Mouse (Mus musculus) CH12.LX (cell line): Measurements from ENCODE around the gene Sipa1l2. TPM values are rescaled to one million over a fixed set of nuclear protein-coding genes. Genes with fewer than 3 reads are reported as not detected.

Source experiments
- DNase-seq: peaks from one replicate; pipeline ENCODE4 v3.0.0-alpha.2; 2013; ENCODE audit errors: extremely low read depth
- H3K27ac ChIP-seq: 2 replicates; pipeline ENCODE4 v1.5.1; 2012; ENCODE audit warnings: low read depth, mild to moderate bottlenecking, control low read depth, moderate library complexity; ENCODE audit not compliant: insufficient read depth
- H3K27me3 ChIP-seq: replicated peaks from 2 replicates; pipeline ENCODE3; 2012; ENCODE audit warnings: inconsistent platforms
- H3K36me3 ChIP-seq, 2 experiments: replicated peaks in 1 of 2; 2 replicates each; pipeline versions ENCODE3 to v1.6.1; 2012; ENCODE audit warnings: inconsistent platforms in 1 of 2, low read length in 1 of 2, mild to moderate bottlenecking in 1 of 2, mixed read lengths in 1 of 2, moderate library complexity in 1 of 2; ENCODE audit not compliant: control insufficient read depth in 1 of 2, insufficient read depth in 1 of 2
- H3K4me1 ChIP-seq, 2 experiments: 2 replicates each; pipeline ENCODE4 v1.6.1; 2012; ENCODE audit warnings: inconsistent platforms in 1 of 2, moderate library complexity in 1 of 2; ENCODE audit not compliant: insufficient read depth in 2 of 2, control insufficient read depth in 1 of 2
- H3K4me2 ChIP-seq: 2 replicates; pipeline ENCODE4 v1.6.1; 2012; ENCODE audit warnings: low read depth, mild to moderate bottlenecking, control low read depth; ENCODE audit not compliant: poor library complexity, insufficient read depth, severe bottlenecking
- H3K4me3 ChIP-seq, 3 experiments: fragments of 150-350 bp in 1 of 3; sonication (generic) in 1 of 3; replicated peaks in 1 of 3; 2 replicates each; pipeline versions ENCODE3 to v1.5.1; 2011 to 2012; ENCODE audit warnings: low read depth in 2 of 3, low read length in 2 of 3, mild to moderate bottlenecking in 2 of 3, moderate library complexity in 2 of 3, control low read depth in 1 of 3, improper control_type of control experiment in 1 of 3, inconsistent platforms in 1 of 3, mixed read lengths in 1 of 3; ENCODE audit not compliant: poor library complexity in 1 of 3
- H3K79me2 ChIP-seq: replicated peaks from 2 replicates; pipeline ENCODE4 v1.6.1; 2012; ENCODE audit warnings: mild to moderate bottlenecking, moderate library complexity; ENCODE audit not compliant: control insufficient read depth, poor library complexity, insufficient read depth, severe bottlenecking; ENCODE audit errors: extremely low read depth
- H3K9ac ChIP-seq: 2 replicates; pipeline ENCODE4 v1.6.1; 2012; ENCODE audit warnings: low read depth, mild to moderate bottlenecking, control low read depth, moderate library complexity; ENCODE audit not compliant: insufficient read depth
- H3K9me3 ChIP-seq: replicated peaks from 2 replicates; pipeline ENCODE3; 2012; ENCODE audit warnings: low read length, inconsistent platforms, mixed read lengths
- BHLHE40 ChIP-seq: IDR thresholded peaks from 2 replicates; pipeline ENCODE4 v1.6.1; 2011; ENCODE audit warnings: mild to moderate bottlenecking, low read depth, low read length, improper control_type of control experiment
- CHD2 ChIP-seq: IDR thresholded peaks from 2 replicates; pipeline ENCODE4 v1.6.1; 2011; ENCODE audit warnings: low read length, improper control_type of control experiment
- ELF1 ChIP-seq: IDR thresholded peaks from 2 replicates; pipeline ENCODE4 v1.6.1; 2014; ENCODE audit warnings: low read depth, mild to moderate bottlenecking, inconsistent platforms, low read length, improper control_type of control experiment
- GABPA ChIP-seq: IDR thresholded peaks from 2 replicates; pipeline ENCODE4 v1.6.1; 2012; ENCODE audit warnings: low read depth, low read length, improper control_type of control experiment, inconsistent platforms; ENCODE audit not compliant: insufficient replicate concordance
- MAFK ChIP-seq: IDR thresholded peaks from 2 replicates; pipeline ENCODE4 v1.6.1; 2011; ENCODE audit warnings: low read length, improper control_type of control experiment; ENCODE audit not compliant: insufficient replicate concordance
- MAX ChIP-seq: IDR thresholded peaks from 2 replicates; pipeline ENCODE4 v1.6.1; 2011; ENCODE audit warnings: low read length, improper control_type of control experiment
- NELFE ChIP-seq: IDR thresholded peaks from 2 replicates; pipeline ENCODE4 v1.6.1; 2011; ENCODE audit warnings: low read depth, low read length, improper control_type of control experiment
- NRF1 ChIP-seq: IDR thresholded peaks from 2 replicates; pipeline ENCODE4 v1.6.1; 2014; ENCODE audit warnings: low read depth, mild to moderate bottlenecking, inconsistent platforms, low read length, improper control_type of control experiment, moderate library complexity
- PAX5 ChIP-seq: IDR thresholded peaks from 2 replicates; pipeline ENCODE4 v1.6.1; 2012; ENCODE audit warnings: low read length, inconsistent platforms, mixed read lengths
- POLR2A ChIP-seq: IDR thresholded peaks from 2 replicates; pipeline ENCODE4 v1.6.1; 2011; ENCODE audit warnings: low read depth, mild to moderate bottlenecking, improper control_type of control experiment, low read length
- RAD21 ChIP-seq: IDR thresholded peaks from 2 replicates; pipeline ENCODE4 v1.6.1; 2011; ENCODE audit warnings: low read depth, mild to moderate bottlenecking, low read length, improper control_type of control experiment, moderate library complexity
- RCOR1 ChIP-seq: conservative IDR thresholded peaks from 2 replicates; pipeline ENCODE4 v1.6.1; 2012; ENCODE audit warnings: low read depth, mild to moderate bottlenecking, inconsistent platforms, low read length, improper control_type of control experiment
- USF2 ChIP-seq: conservative IDR thresholded peaks from 2 replicates; pipeline ENCODE4 v1.6.1; 2011; ENCODE audit warnings: low read depth, low read length, improper control_type of control experiment
- dilution Hi-C: fragments of 300-500 bp; cut with MboI; formaldehyde crosslinking; loops from 2 replicates; pipeline ENCODE4 v1.14.3; 2020; ENCODE audit warnings: low sequenced_read_pairs; ENCODE audit not compliant: extremely low pct_unique_long_range_greater_than_20kb, extremely low pct_ligation_motif_present
- in situ Hi-C: fragments of 300-500 bp; cut with MboI; formaldehyde crosslinking; loops from 3 replicates; pipeline ENCODE4 v1.14.3; 2019; ENCODE audit warnings: low sequenced_read_pairs, low pct_ligation_motif_present, low pct_unique_long_range_greater_than_20kb, mixed read lengths
- polyA plus RNA-seq: library from polyadenylated mRNA; unstranded; fragments of >175 nt; gene quantifications from 2 replicates; pipeline ENCODE4 v1.2.1, GENCODE M21; 2012; ENCODE audit warnings: low read depth; ENCODE audit not compliant: insufficient read length
- total RNA-seq, 2 experiments: library from RNA; depleted of rRNA; stranded (reverse); fragments of 300-350 nt in 1 of 2; fragments of >200 nt in 1 of 2; gene quantifications; 2 replicates each; pipeline ENCODE4 v1.2.3; 2012 to 2014

The Sipa1l2 gene
- total and polyA plus RNA-seq, 3 experiments, result 2.0 to 5.6 (median 2.7) TPM

- no peak overlapping the region for H3K4me2 ChIP-seq
- H3K79me2 ChIP-seq, result no peaks in the 10 kb centered on the region
- no peak overlapping the region for H3K9ac ChIP-seq
- H3K27me3 ChIP-seq, result no peaks in the 10 kb centered on the region
- DNase-seq, result no peak
- peaks cover 2 to 44% of the 10 kb centered on the region in 2 experiments for H3K36me3 ChIP-seq
- H3K9me3 ChIP-seq, result no peaks in the 10 kb centered on the region
- dilution Hi-C loops (no loop called here), in situ Hi-C loops (no loop called here)
- peaks cover 0 to 30% of the 10 kb centered on the region in 2 experiments; a peak in 2 of 4 replicates for H3K4me1 ChIP-seq
- H3K27ac ChIP-seq, result no peak overlapping the region
- no peak overlapping the region for H3K4me3 ChIP-seq
- TF ChIP-seq PAX5 (no peak), POLR2A (no peak), CHD2 (no peak), MAX (no peak), RCOR1 (no peak), NELFE (no peak)
These were observed 138.3 kb downstream of the Sipa1l2 start for GRCm38 (mm10) chr8:125431321-125431720.

DNA sequence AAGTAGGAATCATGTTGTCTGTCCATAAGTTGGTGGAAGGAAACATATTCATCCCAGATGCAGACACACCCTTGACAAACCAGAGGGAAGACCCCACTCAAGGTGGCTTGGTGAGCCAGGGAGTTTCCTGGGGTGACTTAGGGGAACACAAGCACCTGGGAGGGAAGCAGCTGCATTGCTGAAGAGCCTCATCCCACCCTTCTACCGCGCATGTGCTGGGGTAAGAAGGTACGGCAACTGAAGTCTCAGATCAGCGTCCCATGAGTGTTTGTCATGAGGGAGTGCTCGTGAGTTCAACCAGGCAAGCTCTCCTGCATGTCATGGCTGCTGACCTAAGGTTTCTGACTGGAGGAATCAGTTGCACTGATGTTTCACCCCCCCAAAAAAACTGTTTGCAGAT, 138.8 kb downstream of the Sipa1l2 start:
- TF ChIP-seq NRF1 (peak; percentile 58; the same call in 1 of the 2 replicates), GABPA (no peak), USF2 (no peak), NELFE (no peak), MAFK (no peak), RAD21 (no peak)
- TF ChIP-seq, all 38 proteins: peak for 1
- in situ Hi-C loops (no loop called here), dilution Hi-C loops (no loop called here)
- no peaks in the 10 kb centered on the region for H3K27me3 ChIP-seq
- no peaks in the 10 kb centered on the region for H3K9me3 ChIP-seq
- no peak overlapping the region for H3K4me2 ChIP-seq
- peak; percentile 19 for DNase-seq
- H3K36me3 ChIP-seq, result peaks cover 2 to 42% of the 10 kb centered on the region in 2 experiments
- H3K4me1 ChIP-seq, result peaks cover 0 to 30% of the 10 kb centered on the region in 2 experiments; a peak in 2 of 4 replicates
- H3K27ac ChIP-seq, result no peak overlapping the region
- no peak overlapping the region for H3K9ac ChIP-seq
- H3K79me2 ChIP-seq, result no peaks in the 10 kb centered on the region
- no peak overlapping the region for H3K4me3 ChIP-seq

GRCm38 (mm10) chr8:125428979-125429690, 140.5 kb downstream of the Sipa1l2 start:
- H3K27ac ChIP-seq, result no peak overlapping the region
- peak; percentile 29 for DNase-seq
- dilution Hi-C loops, result no loop called here
- H3K9me3 ChIP-seq, result no peaks in the 10 kb centered on the region
- H3K9ac ChIP-seq, result no peak overlapping the region
- peaks cover 0 to 31% of the 10 kb centered on the region in 2 experiments for H3K36me3 ChIP-seq
- H3K79me2 ChIP-seq, result no peaks in the 10 kb centered on the region
- in situ Hi-C loops, result no loop called here
- H3K4me3 ChIP-seq, result no peak overlapping the region
- peaks cover under 1 to 30% of the 10 kb centered on the region in 2 experiments; a peak in 2 of 4 replicates for H3K4me1 ChIP-seq
- H3K4me2 ChIP-seq, result no peak overlapping the region
- TF ChIP-seq ELF1 (no peak), BHLHE40 (peak; percentile 23; the same call in 1 of the 2 replicates)
- no peaks in the 10 kb centered on the region for H3K27me3 ChIP-seq
